Mouse (Mus musculus) embryonic facial prominence, embryonic 10.5 days (tissue): ENCODE data around the gene Tmem165. TPM values are rescaled to one million over a fixed set of nuclear protein-coding genes. Genes with fewer than 3 reads are reported as not detected.

Experiments used
- DNase-seq: peaks from one replicate; pipeline ENCODE4 v3.0.0-alpha.2; 2017; ENCODE audit warnings: low spot score
- H3K27ac ChIP-seq: fragments of 300-500 bp; sonication (generic); replicated peaks from 2 replicates; pipeline ENCODE4 v1.5.1; 2016; ENCODE audit warnings: mild to moderate bottlenecking
- H3K27me3 ChIP-seq: fragments of 300-500 bp; sonication (generic); replicated peaks from 2 replicates; pipeline ENCODE4 v1.6.1; 2016; ENCODE audit warnings: low read depth, mild to moderate bottlenecking; ENCODE audit not compliant: poor library complexity, severe bottlenecking
- H3K36me3 ChIP-seq: fragments of 300-500 bp; sonication (generic); replicated peaks from 2 replicates; pipeline ENCODE4 v1.6.1; 2016; ENCODE audit warnings: mild to moderate bottlenecking, moderate library complexity
- H3K4me1 ChIP-seq: fragments of 300-500 bp; sonication (generic); 2 replicates; pipeline ENCODE4 v1.6.1; 2016
- H3K4me3 ChIP-seq: fragments of 300-500 bp; sonication (generic); 2 replicates; pipeline ENCODE4 v1.5.1; 2016; ENCODE audit warnings: mild to moderate bottlenecking, moderate library complexity
- H3K9me3 ChIP-seq: fragments of 300-500 bp; sonication (generic); 2 replicates; pipeline ENCODE4 v1.6.1; 2016; ENCODE audit warnings: mild to moderate bottlenecking
- WGBS: fragments of 180-500 bp; shearing (Covaris S2); methylation state at CpG from one replicate; pipeline ENCODE4 v1.1.7; 2016; 5-methylcytosine and 5-hydroxymethylcytosine counted together
- polyA plus RNA-seq: library from polyadenylated mRNA; unstranded; fragments of >200 nt; fragmentation: Nextera tagmentation; extraction: Ambion mirVana; gene quantifications from 2 replicates; pipeline ENCODE4 v1.2.1, GENCODE M21; 2016

Tmem165 gene
- polyA plus RNA-seq, 1 experiment from 2014 or later = 74.0 TPM

GRCm38 (mm10) chr5:76153430-76153829 lies 30.2 kb upstream of the Tmem165 start:
- H3K4me1 ChIP-seq = no peaks in the 10 kb centered on the region
- no peak for DNase-seq
- no peak overlapping the region for H3K4me3 ChIP-seq
- WGBS = 92% methylated on average over 11 of the region's 11 CpGs
- H3K36me3 ChIP-seq = peaks cover 60% of the 10 kb centered on the region
- no peaks in the 10 kb centered on the region; the same call in 1 of the 2 replicates for H3K9me3 ChIP-seq
- no peak overlapping the region for H3K27ac ChIP-seq
- no peaks in the 10 kb centered on the region for H3K27me3 ChIP-seq

DNA sequence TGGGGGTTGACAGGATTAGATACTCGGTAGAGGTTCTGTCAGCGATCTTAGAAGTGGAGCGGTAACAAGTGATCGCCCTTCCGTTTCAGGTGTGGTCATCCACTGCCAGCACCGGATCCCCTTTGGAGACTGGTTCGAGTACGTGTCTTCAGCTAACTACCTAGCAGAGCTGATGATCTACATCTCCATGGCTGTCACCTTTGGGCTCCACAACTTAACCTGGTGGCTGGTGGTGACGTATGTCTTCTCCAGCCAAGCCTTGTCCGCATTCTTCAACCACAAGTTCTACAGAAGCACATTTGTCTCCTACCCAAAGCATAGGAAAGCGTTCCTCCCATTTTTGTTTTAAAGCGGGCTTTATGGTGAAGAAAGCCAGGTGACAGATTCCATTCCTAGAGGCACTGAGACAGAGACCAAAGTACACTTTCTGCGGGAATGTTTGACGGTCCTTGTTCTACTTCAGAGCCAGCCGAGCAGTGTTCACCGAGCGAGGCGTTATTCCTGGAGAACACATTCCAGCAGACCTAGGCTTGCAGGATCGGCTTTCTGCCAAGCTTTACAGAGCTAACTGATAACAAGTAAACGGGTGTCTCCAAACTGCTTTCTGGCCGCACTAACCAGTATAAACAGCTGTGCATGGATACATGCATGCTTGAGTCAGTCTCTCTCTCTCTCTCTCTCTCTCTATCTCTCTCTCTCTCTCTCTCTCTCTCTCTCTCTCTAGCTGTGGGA lies 29.1 kb upstream of the Tmem165 start:
- Histone ChIP-seq H3K9me3 (no peaks in the 10 kb centered on the region; the same call in 1 of the 2 replicates), H3K4me3 (no peak overlapping the region), H3K27me3 (no peaks in the 10 kb centered on the region), H3K36me3 (peaks cover 55% of the 10 kb centered on the region), H3K4me1 (no peaks in the 10 kb centered on the region), H3K27ac (no peak overlapping the region)
- no peak for DNase-seq
- WGBS = 94% methylated on average over 21 of the region's 21 CpGs

- Histone ChIP-seq H3K4me1 (peaks cover 16% of the 10 kb centered on the region), H3K9me3 (no peaks in the 10 kb centered on the region), H3K36me3 (peaks cover 14% of the 10 kb centered on the region), H3K27ac (no peak overlapping the region), H3K27me3 (no peaks in the 10 kb centered on the region), H3K4me3 (no peak overlapping the region)
- 90% methylated on average over 6 of the region's 6 CpGs for WGBS
- no peak for DNase-seq
These were observed 24.1 kb upstream of the Tmem165 start for GRCm38 (mm10) chr5:76159555-76159954.

DNA sequence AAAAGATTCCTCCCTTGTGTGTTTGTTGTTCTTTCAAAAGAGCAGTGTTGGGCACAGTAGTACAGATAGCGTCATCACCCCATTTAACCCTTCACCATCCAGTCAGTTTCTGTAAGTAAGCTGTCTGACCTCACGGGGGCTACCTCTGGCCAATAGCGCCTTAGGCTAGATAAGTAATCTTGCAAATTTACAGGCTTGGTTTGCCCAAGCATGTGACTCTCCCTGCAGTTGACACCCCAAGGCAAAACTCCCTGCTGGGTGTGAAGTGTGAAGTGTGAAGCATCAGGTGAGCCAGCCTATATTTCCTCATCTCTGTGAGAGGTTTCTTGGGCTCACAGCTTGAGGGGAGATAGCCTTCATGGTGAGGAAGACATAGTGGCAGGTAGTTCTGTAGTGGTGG lies 23.6 kb upstream of the Tmem165 start:
- H3K4me1 ChIP-seq = peaks cover 19% of the 10 kb centered on the region

GRCm38 (mm10) chr5:76161491-76161890 lies 22.2 kb upstream of the Tmem165 start:
- 91% methylated on average over 6 of the region's 6 CpGs for WGBS
- H3K4me3 ChIP-seq = no peak overlapping the region
- no peak overlapping the region for H3K27ac ChIP-seq
- peaks cover under 1% of the 10 kb centered on the region; the same call in 1 of the 2 replicates for H3K36me3 ChIP-seq
- no peaks in the 10 kb centered on the region for H3K9me3 ChIP-seq
- DNase-seq = no peak
- H3K27me3 ChIP-seq = no peaks in the 10 kb centered on the region
- peaks cover 23% of the 10 kb centered on the region for H3K4me1 ChIP-seq

More for the DNA sequence above, 23.6 kb upstream of the Tmem165 start:
- WGBS = 61% methylated on average over 3 of the region's 3 CpGs
- Histone ChIP-seq H3K27ac (no peak overlapping the region), H3K9me3 (no peaks in the 10 kb centered on the region), H3K4me3 (no peak overlapping the region), H3K36me3 (peaks cover 10% of the 10 kb centered on the region), H3K27me3 (no peaks in the 10 kb centered on the region)
- no peak for DNase-seq

DNA sequence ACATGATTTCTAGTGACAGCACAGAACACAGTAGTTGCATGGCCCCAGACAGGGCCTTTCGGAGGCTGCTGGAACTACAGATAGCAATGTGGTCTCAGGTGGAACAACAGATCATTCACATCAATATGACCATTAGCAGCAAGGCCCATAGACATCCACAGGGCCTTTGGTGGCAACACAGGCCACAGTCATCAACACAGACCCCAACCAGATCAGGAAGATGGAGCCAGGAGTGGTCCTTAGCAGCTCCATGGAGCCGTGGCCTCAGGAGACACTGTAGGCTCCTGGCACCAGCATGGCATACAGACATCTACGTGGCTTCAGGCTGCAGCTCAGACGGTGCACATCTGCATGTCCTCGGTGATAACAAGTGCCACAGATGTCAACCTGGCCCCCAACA lies 20.8 kb upstream of the Tmem165 start:
- 79% methylated on average over 5 of the region's 5 CpGs for WGBS
- peaks cover 23% of the 10 kb centered on the region for H3K4me1 ChIP-seq
- H3K4me3 ChIP-seq = no peak overlapping the region
- H3K27me3 ChIP-seq = no peaks in the 10 kb centered on the region
- no peaks in the 10 kb centered on the region for H3K36me3 ChIP-seq
- no peaks in the 10 kb centered on the region for H3K9me3 ChIP-seq
- no peak for DNase-seq
- 0 out of 2 replicates have a peak overlapping the region, but pooled peaks have one; percentile 11 for H3K27ac ChIP-seq

DNA sequence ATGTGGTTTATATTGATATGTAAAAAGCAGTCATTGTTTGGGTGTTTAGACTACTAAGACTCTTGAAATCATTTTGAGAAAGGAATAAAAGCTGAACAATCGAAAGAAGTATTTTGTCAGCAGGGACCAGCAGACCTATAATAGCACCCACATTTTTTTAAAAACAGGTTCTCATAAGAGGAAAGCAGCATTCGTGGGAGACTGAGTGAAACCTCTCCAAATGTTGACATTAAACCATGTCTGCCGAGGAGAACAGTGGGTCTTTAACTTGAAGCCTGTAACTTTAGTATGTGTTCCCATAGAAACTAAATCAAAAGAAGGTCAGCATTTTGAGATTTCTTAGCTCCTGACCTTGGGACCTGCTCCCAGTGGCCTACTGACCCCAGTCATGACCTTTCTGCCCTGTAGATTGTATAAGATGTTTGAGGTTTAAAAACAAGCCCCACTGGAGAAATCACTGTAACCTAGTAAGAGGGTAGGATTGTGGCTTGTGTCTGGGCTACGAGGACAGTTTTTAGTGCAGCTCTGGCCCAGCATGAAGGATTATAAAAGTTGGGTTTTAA lies 19.8 kb upstream of the Tmem165 start:
- Histone ChIP-seq H3K9me3 (no peaks in the 10 kb centered on the region), H3K27ac (no peak overlapping the region; the same call in 1 of the 2 replicates), H3K27me3 (no peaks in the 10 kb centered on the region), H3K4me3 (no peak overlapping the region), H3K4me1 (peaks cover 23% of the 10 kb centered on the region), H3K36me3 (no peaks in the 10 kb centered on the region)
- DNase-seq = peak; percentile 37
- WGBS = 28% methylated on average over 4 of the region's 4 CpGs

DNA sequence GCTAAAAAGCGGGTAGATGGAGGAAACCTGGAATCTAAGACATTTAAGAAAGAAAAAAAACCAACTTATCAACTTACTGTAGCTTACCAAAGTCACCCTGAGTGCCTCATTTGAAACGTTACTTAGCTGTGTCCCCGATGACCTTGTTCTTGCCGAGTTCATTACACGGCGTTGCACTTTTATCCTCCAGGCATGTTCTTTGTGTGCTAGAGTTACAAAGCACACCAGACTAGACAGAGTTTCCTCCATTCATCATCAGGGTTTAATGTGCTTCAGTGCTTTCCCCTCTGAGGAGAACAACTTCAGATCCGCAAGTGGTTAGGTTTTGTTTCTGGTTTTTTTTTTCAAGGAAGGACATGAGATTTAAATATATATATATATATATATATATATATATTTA lies 18.9 kb upstream of the Tmem165 start:
- Histone ChIP-seq H3K4me3 (no peak overlapping the region), H3K9me3 (no peaks in the 10 kb centered on the region), H3K4me1 (peaks cover 23% of the 10 kb centered on the region), H3K27ac (no peak overlapping the region), H3K36me3 (no peaks in the 10 kb centered on the region), H3K27me3 (no peaks in the 10 kb centered on the region)
- WGBS = 51% methylated on average over 7 of the region's 7 CpGs
- DNase-seq = no peak

GRCm38 (mm10) chr5:76170522-76170921 lies 13.2 kb upstream of the Tmem165 start:
- H3K36me3 ChIP-seq = no peaks in the 10 kb centered on the region
- peaks cover under 1% of the 10 kb centered on the region; the same call in 1 of the 2 replicates for H3K4me1 ChIP-seq
- no peak overlapping the region for H3K4me3 ChIP-seq
- H3K9me3 ChIP-seq = no peaks in the 10 kb centered on the region
- 78% methylated on average over 4 of the region's 4 CpGs for WGBS
- no peaks in the 10 kb centered on the region for H3K27me3 ChIP-seq
- DNase-seq = no peak
- H3K27ac ChIP-seq = no peak overlapping the region

- H3K4me1 ChIP-seq = peaks cover under 1% of the 10 kb centered on the region
- no peaks in the 10 kb centered on the region for H3K9me3 ChIP-seq
- H3K4me3 ChIP-seq = no peak overlapping the region
- DNase-seq = no peak
- no peak overlapping the region for H3K27ac ChIP-seq
- H3K27me3 ChIP-seq = no peaks in the 10 kb centered on the region
- no peaks in the 10 kb centered on the region for H3K36me3 ChIP-seq
These were observed 12.6 kb upstream of the Tmem165 start for GRCm38 (mm10) chr5:76171039-76171438.

- 89% methylated on average over 4 of the region's 4 CpGs for WGBS
- Histone ChIP-seq H3K27me3 (no peaks in the 10 kb centered on the region), H3K4me3 (no peak overlapping the region), H3K9me3 (no peaks in the 10 kb centered on the region), H3K4me1 (peaks cover 12% of the 10 kb centered on the region), H3K27ac (no peak overlapping the region), H3K36me3 (no peaks in the 10 kb centered on the region)
- no peak for DNase-seq
These were observed 8.6 kb upstream of the Tmem165 start for GRCm38 (mm10) chr5:76175051-76175450.

- Histone ChIP-seq H3K36me3 (no peaks in the 10 kb centered on the region), H3K27me3 (no peaks in the 10 kb centered on the region), H3K9me3 (no peaks in the 10 kb centered on the region), H3K27ac (peak overlapping the region; percentile 70), H3K4me3 (no peak overlapping the region), H3K4me1 (peaks cover 12% of the 10 kb centered on the region)
- peak; percentile 33 for DNase-seq
- WGBS = 39% methylated on average over 3 of the region's 3 CpGs
These were observed 7.3 kb upstream of the Tmem165 start for GRCm38 (mm10) chr5:76176411-76176810.

DNA sequence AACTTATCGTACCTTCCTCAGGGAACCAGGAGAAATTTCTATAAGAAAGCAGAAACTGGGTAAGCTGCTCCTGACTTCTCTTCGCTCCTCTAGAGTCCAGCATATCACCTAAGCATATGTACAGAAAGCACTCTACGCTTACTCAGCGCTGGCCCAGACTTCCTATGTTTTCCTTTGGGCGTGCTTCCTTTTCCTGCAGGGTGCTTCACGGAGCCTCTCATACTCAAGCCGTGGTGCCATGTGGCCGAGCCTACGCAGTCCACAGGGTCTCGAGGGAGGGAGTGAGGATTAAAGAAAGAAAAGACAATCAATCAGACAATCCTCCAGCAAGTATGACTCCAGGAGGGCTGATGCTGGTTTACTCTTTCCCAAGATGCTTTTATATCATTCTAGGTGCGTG lies 6.8 kb upstream of the Tmem165 start:
- Histone ChIP-seq H3K36me3 (no peaks in the 10 kb centered on the region), H3K4me3 (no peak overlapping the region), H3K27ac (peak overlapping the region; percentile 70), H3K27me3 (no peaks in the 10 kb centered on the region), H3K9me3 (no peaks in the 10 kb centered on the region), H3K4me1 (peaks cover 12% of the 10 kb centered on the region)
- no peak for DNase-seq
- 77% methylated on average over 11 of the region's 11 CpGs for WGBS
